Mouse (Mus musculus) hindlimb bud, embryonic 11.5 days (tissue): ENCODE results near the gene Eya3.

Experiments used
- DNase-seq: peaks from one replicate; pipeline ENCODE4 v3.0.0-alpha.2; 2012; ENCODE audit warnings: low read depth, low spot score; ENCODE audit errors: extremely low spot score

The Eya3 gene

DNA sequence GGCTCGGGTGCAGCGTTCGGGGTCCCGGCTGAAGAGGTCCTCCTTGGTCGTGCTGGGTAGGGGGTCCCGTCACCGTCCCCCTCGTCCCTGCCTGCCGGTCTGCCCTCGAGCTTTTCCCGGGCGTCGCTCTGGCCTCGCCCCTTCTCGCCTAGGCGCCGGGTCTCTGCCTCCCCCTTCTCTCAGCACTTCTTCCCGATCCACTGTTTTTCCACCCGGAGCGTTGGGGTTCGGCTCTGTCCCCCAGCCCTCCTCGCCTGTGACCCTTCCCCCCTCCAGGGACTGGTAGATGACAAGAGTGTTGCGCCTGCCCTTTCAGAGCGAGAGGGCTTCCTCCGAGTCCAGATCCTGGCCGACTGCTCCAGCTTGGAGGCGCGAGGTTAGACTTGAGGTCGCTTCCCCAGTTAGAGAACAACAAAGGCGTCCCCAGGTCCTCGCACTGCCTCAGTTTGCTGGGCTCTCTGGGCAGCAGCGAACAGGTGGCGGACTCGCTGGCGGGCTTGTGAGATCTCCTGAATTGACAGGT, 465 bp downstream of the Eya3 start:
- no peak for DNase-seq

DNA sequence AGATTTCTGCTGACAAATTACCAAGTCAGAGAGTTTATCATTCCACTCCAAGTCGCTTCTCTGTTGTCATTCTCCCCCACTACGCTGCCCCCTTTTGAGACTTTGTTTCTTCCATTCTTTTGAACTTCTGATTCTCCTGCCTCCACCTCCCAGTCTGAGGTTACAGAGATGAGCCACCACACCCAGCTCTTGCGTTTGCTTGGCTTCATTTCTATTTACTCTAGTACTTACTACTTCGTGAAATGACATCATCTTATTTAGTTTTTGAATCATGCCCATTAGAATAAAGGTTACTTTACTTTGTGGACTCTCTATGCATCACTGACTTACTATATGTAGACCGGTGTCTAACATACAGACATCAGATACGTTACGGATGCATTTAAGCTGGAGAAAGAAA, 8.7 kb downstream of the Eya3 start:
- no peak for DNase-seq

DNA sequence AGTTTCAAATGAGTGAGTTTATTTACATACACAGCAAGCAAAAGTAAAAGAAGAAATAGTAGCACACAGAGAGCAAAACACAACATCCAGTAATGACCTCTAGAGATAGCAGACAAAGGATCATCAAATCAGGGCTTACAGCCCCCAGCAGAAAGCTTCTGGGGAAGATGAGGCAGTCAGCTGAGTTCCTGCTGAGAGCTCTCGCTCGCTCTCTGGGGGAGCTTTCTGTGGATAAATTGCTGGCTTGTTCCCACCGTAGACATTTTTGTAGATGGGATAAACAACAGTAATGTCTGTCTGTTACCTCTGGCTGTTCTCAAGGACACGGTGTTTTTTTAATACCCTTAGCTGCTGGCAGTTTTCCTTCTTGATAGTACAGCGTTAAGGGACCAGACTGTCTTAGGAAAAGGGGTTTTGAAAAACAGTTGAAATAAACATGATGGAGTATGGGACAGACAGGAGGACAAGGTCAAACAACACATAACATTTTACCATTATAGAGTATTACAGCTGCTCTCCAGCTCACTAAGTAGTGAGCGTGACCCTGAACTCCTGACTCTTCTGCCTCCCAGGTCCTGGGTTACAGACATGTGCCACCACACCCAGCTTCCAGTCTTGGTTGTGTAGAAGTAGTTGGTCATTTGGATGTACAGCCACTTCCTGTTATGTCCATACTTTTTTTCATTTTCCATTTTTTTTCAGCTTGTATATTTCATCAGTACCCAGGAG, 10.6 kb downstream of the Eya3 start:
- no peak for DNase-seq

DNA sequence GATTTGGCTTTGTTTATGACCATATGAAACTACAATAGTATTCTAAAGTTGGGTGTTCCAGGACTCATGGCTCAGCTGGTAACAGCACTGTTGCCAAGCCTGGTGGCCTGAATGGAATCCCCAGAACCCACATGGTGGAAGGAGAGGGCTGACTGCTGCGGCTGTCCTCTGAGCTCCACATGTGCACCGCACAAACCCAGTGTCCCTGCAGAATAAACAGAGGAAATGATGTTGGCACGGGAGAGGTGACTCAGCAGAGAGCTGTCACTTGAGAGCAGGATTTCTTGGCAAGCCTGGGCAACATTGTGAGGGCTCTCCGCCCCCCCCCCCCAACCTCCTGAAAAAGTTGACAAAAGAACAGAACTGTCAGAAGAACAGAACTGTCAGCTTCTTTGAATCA, 14.1 kb downstream of the Eya3 start:
- DNase-seq, result no peak

DNA sequence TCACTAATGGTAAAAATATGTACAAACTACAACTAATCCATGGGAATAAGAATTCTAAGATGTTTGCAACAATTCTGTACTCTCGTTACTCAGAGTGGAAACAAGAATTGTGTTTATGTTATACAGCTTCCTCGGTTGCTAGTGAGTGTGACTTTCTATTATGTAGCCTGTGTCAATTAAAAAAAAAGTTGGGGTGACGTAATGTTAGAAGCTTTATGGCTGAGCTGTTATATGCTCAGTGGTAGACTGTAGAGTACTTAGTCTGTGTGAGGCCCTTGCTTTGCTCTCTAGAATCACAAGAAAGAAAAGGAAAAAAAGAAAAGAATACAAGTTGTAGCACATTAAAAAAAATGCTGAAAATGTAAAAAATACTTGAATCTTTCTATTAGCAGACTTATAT, 15.0 kb downstream of the Eya3 start:
- DNase-seq, result no peak

DNA sequence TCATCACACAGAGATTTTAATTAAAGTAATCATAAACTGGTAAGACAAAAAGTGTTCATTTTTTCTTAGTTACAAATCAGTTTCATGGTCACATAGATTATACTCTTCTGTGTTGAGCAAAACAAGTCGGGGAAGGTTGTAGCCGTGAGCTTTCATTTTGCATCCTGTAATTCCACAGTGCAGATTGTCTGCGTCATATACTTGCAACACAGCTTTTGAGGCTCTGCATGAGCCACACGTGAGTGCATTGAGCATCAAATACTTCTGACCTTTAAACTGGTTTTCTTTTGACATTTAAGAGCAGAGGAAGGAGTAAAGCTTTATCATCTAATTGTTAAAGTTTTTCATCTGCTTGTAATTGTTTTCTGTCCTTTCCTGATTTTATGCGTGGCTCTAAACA, 16.5 kb downstream of the Eya3 start:
- DNase-seq, result no peak

DNA sequence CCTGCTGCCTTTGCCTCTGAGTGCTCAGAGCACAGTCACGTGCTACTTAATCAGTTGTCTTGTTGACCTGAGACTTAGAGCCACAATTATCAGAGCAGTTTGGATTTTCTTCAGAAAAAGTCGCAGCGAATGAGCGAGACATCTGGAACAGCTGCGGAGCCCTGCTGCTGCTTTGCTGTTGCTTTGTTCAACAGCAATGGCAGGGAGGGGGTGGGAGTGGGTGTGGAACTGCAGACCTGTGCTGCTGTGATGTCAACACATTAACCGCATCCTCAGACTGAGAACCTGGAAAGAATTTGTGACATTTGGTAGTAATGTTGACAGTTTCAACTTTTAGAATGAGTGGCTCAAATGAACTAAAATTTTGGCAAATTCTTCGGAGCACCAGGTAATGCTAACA, 20.3 kb downstream of the Eya3 start:
- no peak for DNase-seq

DNA sequence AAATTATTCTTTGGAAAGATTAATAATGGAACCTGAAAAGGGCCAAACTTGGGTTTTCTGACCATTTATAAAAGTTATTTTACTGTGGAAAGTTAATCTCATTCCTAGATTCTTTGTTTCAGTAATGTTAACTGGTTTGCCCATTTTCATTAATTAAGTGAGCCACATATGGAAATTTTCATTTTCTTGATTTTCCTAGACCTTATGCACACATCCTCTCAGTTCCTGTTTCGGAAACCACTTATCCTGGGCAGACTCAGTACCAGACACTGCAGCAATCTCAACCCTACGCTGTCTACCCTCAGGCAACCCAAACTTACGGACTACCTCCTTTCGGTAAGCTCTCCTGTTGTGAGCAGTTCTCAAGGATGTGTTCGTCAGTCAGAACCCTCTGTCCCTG, 33.9 kb downstream of the Eya3 start:
- no peak for DNase-seq

DNA sequence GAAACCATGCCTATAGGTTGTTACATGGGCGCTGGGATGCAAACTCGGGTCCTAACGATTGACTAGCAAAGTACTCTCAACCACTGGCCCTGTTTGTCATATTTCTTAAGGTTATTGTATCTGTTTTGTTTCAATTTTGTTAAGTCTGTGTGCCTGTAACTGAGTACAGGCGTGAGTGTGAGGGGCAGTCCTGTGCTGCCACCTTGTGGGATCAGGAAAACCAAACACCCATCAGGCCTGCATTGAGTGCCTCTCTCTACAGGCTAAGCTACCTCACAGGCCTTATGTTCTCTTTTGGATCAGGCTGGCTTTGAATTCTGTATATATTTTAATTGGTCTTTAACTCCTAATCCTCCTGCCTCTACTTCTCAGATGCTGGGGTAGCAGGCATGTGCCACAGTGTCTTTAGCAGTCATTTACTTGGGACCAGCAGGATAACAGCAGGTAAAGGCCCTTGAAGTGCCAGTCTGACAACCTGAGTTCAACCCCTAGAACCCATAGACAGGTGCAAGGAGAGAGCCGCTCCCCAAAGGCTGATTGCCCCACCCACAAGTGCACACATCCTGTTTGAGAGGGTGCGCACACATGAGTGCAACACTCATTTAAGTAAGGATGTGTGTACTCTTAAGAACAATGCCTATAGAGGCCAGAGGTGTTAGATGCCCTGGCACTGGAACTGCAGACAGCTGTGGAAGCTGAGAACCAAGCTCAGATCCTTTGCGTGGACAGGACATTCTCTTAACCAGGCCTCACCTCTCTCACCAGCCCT, 38.2 kb downstream of the Eya3 start:
- DNase-seq, result no peak

DNA sequence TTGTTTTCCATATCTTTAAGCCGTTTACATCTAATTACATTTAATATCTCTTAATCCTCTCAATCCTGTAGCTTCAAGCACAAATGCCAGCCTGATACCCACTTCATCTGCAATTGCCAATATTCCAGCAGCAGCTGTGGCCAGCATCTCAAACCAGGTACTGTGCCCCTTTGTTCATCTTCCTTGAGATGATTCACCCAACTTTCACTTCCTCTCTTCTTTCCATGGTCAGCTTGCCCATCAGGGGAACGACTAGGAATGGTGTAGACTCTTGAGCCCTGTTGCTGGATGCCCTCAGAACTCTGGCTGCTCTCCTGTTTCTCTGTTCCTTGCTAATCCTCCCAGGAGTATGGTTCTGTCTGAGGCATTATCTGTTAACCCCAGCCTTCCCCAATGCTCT, 50.8 kb downstream of the Eya3 start:
- no peak for DNase-seq

DNA sequence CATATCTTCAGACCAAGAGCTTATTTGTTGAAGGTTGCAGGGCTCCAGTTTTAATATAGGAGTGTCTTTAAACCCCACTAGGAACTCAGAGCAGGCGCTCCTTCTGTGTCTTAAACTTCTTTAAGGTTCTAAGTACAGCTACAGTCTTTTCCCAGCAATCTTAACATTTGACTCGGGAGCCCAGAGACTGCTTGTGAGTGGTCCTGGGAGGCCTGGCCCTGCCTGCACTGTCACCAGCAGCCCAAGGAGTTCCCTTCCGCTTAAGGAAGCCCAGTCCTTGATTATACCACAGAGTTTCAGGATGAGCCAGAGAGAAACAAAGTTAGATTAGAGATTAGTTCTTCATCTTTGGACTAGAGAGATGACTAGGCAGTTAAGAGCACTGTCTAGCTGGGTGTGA, 54.6 kb downstream of the Eya3 start:
- no peak for DNase-seq

DNA sequence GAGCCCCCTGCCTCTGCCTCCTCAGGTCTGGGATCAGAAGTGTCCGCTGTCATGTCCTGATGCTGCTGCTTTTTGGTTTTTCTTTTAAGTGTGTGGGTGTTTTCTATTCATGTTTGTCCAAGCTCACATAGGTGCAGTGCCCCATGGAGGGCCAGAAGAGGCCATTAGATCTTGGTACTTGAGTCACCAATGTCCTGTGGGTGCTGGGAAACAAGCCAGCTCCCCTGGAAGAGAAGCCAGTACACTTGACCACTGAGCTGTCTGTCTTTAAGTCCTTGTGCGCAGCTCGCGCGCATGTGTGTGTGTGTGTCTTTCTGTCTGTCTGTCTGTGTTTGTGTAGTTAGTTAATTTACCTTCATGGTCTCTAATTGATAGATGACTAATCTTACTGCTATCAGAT, 63.3 kb downstream of the Eya3 start:
- no peak for DNase-seq

DNA sequence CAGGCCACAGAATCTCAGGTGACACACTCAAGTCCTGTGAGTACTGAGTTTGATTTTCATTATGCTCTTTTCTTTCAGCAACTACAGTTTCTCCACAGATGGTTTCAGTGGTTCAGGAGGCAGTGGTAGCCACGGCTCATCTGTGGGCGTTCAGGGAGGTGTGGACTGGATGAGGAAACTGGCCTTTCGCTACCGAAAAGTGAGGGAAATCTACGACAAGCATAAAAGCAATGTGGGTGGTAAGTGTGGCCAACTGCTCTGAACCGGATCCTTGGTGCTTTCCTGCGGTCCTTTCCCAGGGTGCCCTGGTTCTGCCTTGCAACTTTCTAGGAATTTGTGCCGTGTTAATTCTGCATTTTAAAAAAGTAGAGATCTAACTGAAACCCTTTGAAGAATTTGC, 68.1 kb downstream of the Eya3 start:
- no peak for DNase-seq

DNA sequence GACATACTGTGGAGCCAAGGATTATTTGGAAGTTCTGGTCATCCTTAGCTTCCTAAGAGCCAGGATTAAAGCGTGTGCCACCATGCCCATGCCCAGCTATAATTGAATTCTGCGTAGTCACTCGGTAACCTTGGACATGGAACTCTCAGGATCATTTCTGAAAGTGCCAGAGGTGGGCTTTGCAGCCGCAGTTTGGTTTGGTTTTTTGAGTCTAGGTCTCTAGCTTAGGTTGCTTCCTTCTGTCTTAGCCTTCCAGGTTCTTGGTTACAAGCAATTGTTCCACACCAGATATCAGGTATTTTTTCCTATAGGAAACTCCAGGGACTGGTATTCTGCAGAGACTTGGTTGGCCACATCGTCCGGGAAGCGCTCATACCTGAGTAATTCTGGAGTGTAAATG, 74.4 kb downstream of the Eya3 start:
- no peak for DNase-seq

DNA sequence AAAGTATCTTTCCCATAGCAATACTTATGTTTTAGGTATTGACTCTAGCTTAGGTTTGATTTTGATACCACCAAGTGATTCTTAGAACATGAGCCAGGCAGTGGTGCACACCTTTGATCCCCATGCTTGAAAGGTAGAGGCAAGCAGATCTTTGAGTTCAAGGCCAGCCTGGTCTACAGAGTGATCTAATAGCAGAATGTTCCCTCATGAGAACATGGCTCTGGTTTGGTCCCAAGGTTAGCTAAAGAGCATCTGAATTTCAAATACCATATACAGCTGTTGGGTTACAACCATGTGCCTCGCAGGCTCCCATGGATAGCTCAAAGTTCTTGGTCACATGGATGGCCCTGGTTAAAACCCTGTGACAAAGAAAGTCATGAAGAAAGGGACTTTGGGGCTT, 79.5 kb downstream of the Eya3 start:
- no peak for DNase-seq

DNA sequence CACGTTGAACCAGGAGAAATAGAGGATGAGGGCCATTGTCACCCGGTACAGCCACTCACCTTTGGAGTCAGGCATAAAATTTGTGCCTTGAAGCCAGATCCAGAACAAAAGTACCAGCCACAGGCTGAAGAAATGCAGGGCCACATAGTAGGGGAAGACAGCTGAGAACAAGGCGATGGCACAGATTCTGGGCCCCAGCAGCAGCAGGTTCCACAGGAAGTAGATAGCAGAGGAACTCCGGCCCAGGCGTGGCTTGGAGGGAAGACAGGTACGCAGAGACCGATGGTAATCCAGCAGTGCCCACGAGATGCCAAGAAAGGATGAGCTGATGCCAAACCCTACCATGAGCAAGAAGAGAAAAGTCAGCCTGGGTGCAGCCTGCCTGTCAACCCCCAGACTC, 89.4 kb downstream of the Eya3 start:
- no peak for DNase-seq

DNA sequence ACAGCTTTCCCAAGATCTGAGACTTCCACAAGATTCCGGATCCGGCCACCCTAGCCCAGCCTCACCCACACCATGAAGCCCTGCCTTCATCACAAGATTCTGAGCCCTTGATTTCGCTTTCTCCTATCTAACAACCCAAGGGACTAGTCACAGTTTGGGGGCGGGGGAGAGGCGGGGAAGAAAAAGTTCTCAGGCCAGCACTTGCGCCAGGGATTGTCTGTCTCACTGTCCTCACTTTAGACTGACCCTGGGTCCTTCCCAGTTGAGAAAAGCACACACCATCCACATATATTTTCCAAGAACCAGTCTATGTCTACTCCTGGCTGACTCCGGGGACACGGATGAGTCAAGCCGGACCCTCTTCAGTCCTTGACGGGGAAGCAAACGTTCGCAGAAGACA, 92.8 kb downstream of the Eya3 start:
- DNase-seq, result no peak

DNA sequence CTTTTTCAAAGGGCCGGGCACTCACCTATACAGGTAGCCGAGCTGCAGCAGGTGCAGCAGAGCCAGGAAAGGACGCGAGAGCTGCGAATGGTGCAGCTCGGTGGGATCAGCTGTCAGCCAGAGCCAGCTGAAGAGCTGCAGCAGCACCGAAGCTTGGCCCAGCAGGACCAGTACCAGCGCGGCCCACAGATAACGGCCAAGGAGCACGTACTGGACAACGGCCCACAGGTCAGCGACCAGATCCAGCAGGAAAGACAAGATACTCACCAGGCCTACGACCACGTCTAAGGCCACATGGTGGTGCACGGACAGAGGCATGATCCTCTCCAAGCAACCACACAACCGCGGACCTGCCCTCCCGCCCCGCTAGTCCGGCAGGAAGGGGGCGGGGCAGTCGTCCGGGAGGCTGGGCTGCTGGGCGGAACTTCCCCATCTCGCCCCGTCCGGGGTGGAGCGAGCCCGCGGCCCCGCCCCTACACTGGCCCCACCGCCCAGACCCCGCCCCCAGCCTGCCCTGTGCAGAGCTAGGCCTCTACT, 93.4 kb downstream of the Eya3 start, which contains the start of gene Xkr8:
Gene Xkr8 (minus strand): TSS at position 399 of the 537 bp plus-strand sequence.
- DNase-seq, result peak; percentile 16

DNA sequence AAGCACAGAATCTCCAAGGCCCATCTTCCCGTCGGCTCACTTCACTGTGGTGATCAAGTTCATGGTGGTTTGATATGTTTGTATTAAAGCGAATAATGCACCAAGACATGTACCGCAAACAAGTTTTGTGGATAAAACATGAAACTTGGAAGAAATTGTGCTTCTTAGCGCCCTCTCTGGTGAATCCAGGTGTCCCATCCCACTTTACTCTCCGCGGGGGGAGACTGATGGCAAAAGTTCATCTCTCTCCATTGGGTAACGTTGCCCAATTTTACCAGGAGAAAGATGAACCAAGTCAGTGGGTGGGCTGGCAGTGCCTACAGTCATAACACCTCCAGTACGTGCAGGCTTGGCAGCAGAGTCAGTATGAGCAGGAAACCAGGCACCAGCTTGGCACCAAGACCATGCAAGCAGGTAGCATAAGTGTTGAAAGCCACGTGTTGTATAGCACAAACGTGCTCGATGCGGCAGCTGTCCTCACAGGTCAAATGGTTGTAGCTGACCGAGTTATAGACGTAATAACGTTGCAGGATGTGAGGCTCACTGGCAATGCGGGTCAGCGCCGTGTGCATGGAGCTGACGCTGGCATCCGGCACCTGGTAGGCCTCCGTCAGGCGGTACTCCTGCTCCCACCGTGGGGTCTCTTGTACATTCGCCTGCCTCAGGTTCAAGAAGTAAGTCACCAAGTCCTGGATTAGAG, 94.4 kb downstream of the Eya3 start:
- DNase-seq, result no peak

DNA sequence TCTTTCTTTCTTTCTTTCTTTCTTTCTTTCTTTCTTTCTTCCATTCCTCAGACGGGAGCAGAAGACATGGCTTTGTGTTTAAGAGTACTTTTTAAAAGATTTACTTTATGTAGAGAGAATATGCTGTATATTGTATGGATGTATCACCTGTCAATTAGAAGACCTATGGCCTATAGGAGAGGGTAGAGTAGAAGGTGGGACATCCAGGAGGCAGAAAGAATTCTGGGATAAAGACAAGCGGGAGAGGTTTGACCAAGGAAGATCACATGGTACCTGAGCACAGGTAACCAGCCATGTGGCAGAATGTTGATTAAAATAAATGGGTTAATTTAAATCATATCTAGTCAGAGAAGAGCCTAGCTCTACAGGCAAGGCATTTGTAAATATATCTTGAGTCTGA, 96.0 kb downstream of the Eya3 start:
- no peak for DNase-seq

DNA sequence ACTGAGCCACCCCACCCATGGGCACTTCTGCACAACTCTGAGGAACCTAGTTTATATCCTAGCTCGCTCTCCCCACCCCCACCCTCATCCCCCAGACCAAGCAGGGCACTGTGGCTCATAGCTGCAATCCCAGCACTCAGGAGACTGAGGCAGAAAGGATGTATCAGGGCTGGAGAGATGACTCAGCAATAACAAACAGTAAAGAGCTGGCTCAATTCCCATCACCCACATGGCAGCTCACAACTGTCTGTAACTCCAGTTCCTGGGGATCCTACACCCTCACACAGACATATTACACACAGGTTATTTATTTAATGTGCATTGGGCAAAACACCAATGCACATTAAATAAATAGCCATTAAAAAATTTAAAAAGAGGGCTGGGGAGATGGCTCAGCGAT, 96.6 kb downstream of the Eya3 start:
- DNase-seq, result no peak

DNA sequence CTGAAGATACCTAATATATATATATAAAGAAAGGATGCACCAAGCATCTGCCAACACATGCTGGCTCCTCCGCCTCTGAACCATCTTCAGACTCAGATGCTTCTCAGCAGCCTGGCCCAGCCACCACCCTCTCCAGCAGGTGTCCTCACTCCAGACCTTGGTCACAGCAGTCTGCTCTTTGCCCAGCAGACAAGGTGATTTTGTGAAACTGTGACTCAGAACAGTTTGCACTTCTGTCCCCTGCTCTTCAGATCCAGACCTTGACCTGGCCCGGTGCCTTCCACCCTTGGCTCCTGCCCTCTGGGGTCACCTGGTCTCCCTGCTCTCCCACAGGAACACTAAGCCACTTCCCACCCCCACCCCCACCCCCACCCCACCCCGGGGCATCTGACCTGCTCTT, 97.1 kb downstream of the Eya3 start:
- DNase-seq, result no peak
